8 mouse cellular contexts compared by ENCODE assay signal in the genomic region with DNA sequence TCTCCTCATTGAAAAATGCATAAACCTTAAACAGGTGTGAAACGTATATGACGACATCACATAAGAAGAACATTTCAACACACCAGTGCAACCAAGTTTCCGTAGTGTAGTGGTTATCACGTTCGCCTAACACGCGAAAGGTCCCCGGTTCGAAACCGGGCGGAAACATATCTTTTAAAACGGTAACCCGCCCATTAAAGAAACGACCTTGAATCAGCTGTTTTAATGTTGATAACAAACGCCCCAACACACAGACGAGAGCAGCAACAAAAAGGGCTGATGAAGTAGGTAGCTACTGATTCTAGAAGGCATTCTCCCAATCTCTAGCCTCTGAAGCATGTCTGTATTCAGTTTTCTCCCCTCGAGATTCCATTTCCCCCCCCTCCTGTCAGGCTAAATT. TPM values are rescaled to one million over a fixed set of nuclear protein-coding genes. Genes with fewer than 3 reads are reported as not detected.
DNase-seq lines count a peak whose midpoint lies in the region; ATAC-seq and TF ChIP-seq lines count a peak whose summit lies in the region.

No protein-coding gene starts in this region.

- H3K4me3 ChIP-seq in cortical plate, adult 2 months (ENCODE audit: insufficient read depth, low read length), result peak overlapping the region; percentile 51

- TF ChIP-seq POLR2A in cortical plate, adult 2 months (IDR thresholded peaks at IDR 0.05; ENCODE audit: extremely low read depth, insufficient read depth, low read length), result no peak

- ATAC-seq in inflammation-experienced regulatory T-cells, adult 6 months, result peak; percentile 45
- ATAC-seq in megakaryocyte progenitor cell, adult 5-6 weeks (replicated peaks; ENCODE audit: poor library complexity), result peak; percentile 30

- TF ChIP-seq CTCF in cortical plate, adult 2 months (IDR thresholded peaks at IDR 0.05; ENCODE audit: extremely low read depth, insufficient read depth, low read length), result no peak

- H3K4me1 ChIP-seq in cortical plate, adult 2 months (ENCODE audit: control insufficient read depth, insufficient read depth, low read length), result no peaks in the 10 kb centered on the region

- no peak overlapping the region for H3K27ac ChIP-seq in cortical plate, adult 2 months (ENCODE audit: insufficient read depth, low read length)

- intact Hi-C loops in gastrocnemius, postnatal 14 days (cut with DNase I; ENCODE audit: low total_unique reads), result no loop called here
- intact Hi-C loops in left cerebral cortex, postnatal 10 days (cut with DNase I), result loop anchor here (5.0 to 10.0 kb wide), 2 partner anchors 191 to 364 kb away; a partner anchor contains a TSS

- DNase-seq in adrenal gland, adult (ENCODE audit: inconsistent age in 2 of 2, low spot score in 1 of 2), result peak; percentile 88 to 98
- DNase-seq in gastrocnemius, postnatal 14 days, result peak; percentile 73
- DNase-seq in left cerebral cortex, postnatal 10 days (ENCODE audit: extremely low spot score in 1 of 2, low spot score in 2 of 2), result peak; percentile 78 to 83
- peak; percentile 88 to 89 for DNase-seq in right cerebral cortex, postnatal 10 days (ENCODE audit: low spot score in 2 of 2)
- peak; percentile 80 to 82 for DNase-seq in urinary bladder, postnatal 36 days (ENCODE audit: low spot score in 2 of 2)

RNA-seq across cellular contexts. Expression of a gene that starts 0.7 kb away (rescaled TPM):
- polyA plus RNA-seq in cortical plate, adult 2 months (2012; rRNA removed), result 10.4 and 15.5 TPM in 2 replicates
- 10 to 100 TPM; 10.9 to 11.6 TPM for total RNA-seq in gastrocnemius, postnatal 14 days (2021)
- 10 to 100 TPM; 34.9 to 43.8 (median 36.9) TPM for polyA plus RNA-seq in inflammation-experienced regulatory T-cells, adult 6 months (2017; shearing (Covaris generic))
- 10 to 100 TPM; 15.7 to 17.0 TPM for total RNA-seq in left cerebral cortex, postnatal 10 days (2021)
- total RNA-seq in megakaryocyte progenitor cell, adult 5-6 weeks (2015), result 22.7 and 27.1 TPM in 2 replicates
- 26.3 and 26.5 TPM in 2 replicates for total RNA-seq in megakaryocyte progenitor cell, adult 5-6 weeks (2017)

RNA-seq across cellular contexts. Expression of a gene that starts 1.4 kb away (rescaled TPM):
- 0.65 and 0.78 TPM in 2 replicates for polyA plus RNA-seq in cortical plate, adult 2 months (2012; rRNA removed)
- total RNA-seq in gastrocnemius, postnatal 14 days (2021), result not detected
- polyA plus RNA-seq in inflammation-experienced regulatory T-cells, adult 6 months (2017; shearing (Covaris generic)), result under 1 TPM; 0.23 to 0.58 (median 0.24) TPM
- total RNA-seq in left cerebral cortex, postnatal 10 days (2021), result under 1 TPM; 0.73 to 0.99 TPM
- total RNA-seq in megakaryocyte progenitor cell, adult 5-6 weeks (2015), result not detected in 2 replicates
- total RNA-seq in megakaryocyte progenitor cell, adult 5-6 weeks (2017), result not detected in 2 replicates

RNA-seq across cellular contexts. Expression of a gene that starts 43.1 kb away (rescaled TPM):
- not detected in 2 replicates for polyA plus RNA-seq in cortical plate, adult 2 months (2012; rRNA removed)
- total RNA-seq in gastrocnemius, postnatal 14 days (2021), result not detected
- polyA plus RNA-seq in inflammation-experienced regulatory T-cells, adult 6 months (2017; shearing (Covaris generic)), result not detected
- not detected for total RNA-seq in left cerebral cortex, postnatal 10 days (2021)
- total RNA-seq in megakaryocyte progenitor cell, adult 5-6 weeks (2015), result not detected in 2 replicates
- total RNA-seq in megakaryocyte progenitor cell, adult 5-6 weeks (2017), result not detected in 2 replicates

RNA-seq across cellular contexts. Expression of a gene that starts 46.5 kb away (rescaled TPM):
- polyA plus RNA-seq in cortical plate, adult 2 months (2012; rRNA removed), result 0.17 TPM in 1 of 2 replicates, not detected in the other
- not detected for total RNA-seq in gastrocnemius, postnatal 14 days (2021)
- polyA plus RNA-seq in inflammation-experienced regulatory T-cells, adult 6 months (2017; shearing (Covaris generic)), result under 1 TPM in 2 of 3 experiments, not detected in 1; 0.42 to 0.44 TPM
- under 1 TPM; 0.30 to 0.34 TPM for total RNA-seq in left cerebral cortex, postnatal 10 days (2021)
- not detected in 2 replicates for total RNA-seq in megakaryocyte progenitor cell, adult 5-6 weeks (2015)
- not detected in 2 replicates for total RNA-seq in megakaryocyte progenitor cell, adult 5-6 weeks (2017)

RNA-seq across cellular contexts. Expression of a gene that starts 53.4 kb away (rescaled TPM):
- polyA plus RNA-seq in cortical plate, adult 2 months (2012; rRNA removed), result 2.6 and 3.2 TPM in 2 replicates
- 10 to 100 TPM in 1 of 2 experiments, 1 to 10 TPM in 1; 9.8 to 12.2 TPM for total RNA-seq in gastrocnemius, postnatal 14 days (2021)
- not detected for polyA plus RNA-seq in inflammation-experienced regulatory T-cells, adult 6 months (2017; shearing (Covaris generic))
- 1 to 10 TPM; 4.2 to 4.7 TPM for total RNA-seq in left cerebral cortex, postnatal 10 days (2021)
- total RNA-seq in megakaryocyte progenitor cell, adult 5-6 weeks (2015), result 0.54 and 4.0 TPM in 2 replicates
- total RNA-seq in megakaryocyte progenitor cell, adult 5-6 weeks (2017), result 0.17 and 2.3 TPM in 2 replicates
